Mouse (Mus musculus) limb, embryonic 15.5 days (tissue): ENCODE measurements around the gene Por. TPM values are rescaled to one million over a fixed set of nuclear protein-coding genes. Genes with fewer than 3 reads are reported as not detected.
A peak's percentile ranks its signal among the peaks of the same experiment; 100 is the strongest.

ENCODE experiments used
- ATAC-seq: fragments of 200-750 bp; cut with Nextera tagmentation; 2 replicates; pipeline ENCODE4 v1.8.0; 2017; ENCODE audit warnings: low read depth, moderate TSS enrichment; ENCODE audit not compliant: insufficient number of reproducible peaks, low FRiP score, low TSS enrichment
- H3K27ac ChIP-seq: fragments of 300-500 bp; sonication (generic); 2 replicates; pipeline ENCODE4 v1.5.1; 2015; ENCODE audit warnings: moderate library complexity, mild to moderate bottlenecking, inconsistent platforms
- H3K27me3 ChIP-seq: fragments of 300-500 bp; sonication (generic); 2 replicates; pipeline ENCODE4 v1.6.1; 2015; ENCODE audit warnings: inconsistent platforms
- H3K36me3 ChIP-seq: fragments of 300-500 bp; sonication (generic); 2 replicates; pipeline ENCODE4 v1.6.1; 2015; ENCODE audit warnings: inconsistent platforms
- H3K4me1 ChIP-seq: fragments of 300-500 bp; sonication (generic); 2 replicates; pipeline ENCODE4 v1.6.1; 2015; ENCODE audit warnings: inconsistent platforms
- H3K4me2 ChIP-seq: fragments of 300-500 bp; sonication (generic); 2 replicates; pipeline ENCODE4 v1.6.1; 2015; ENCODE audit warnings: mild to moderate bottlenecking, inconsistent platforms
- H3K4me3 ChIP-seq: fragments of 300-500 bp; sonication (generic); 2 replicates; pipeline ENCODE4 v1.5.1; 2015; ENCODE audit warnings: mild to moderate bottlenecking, inconsistent platforms
- H3K9ac ChIP-seq: fragments of 300-500 bp; sonication (generic); 2 replicates; pipeline ENCODE4 v1.6.1; 2015; ENCODE audit warnings: inconsistent platforms
- H3K9me3 ChIP-seq: fragments of 300-500 bp; sonication (generic); 2 replicates; pipeline ENCODE4 v1.6.1; 2016; ENCODE audit warnings: inconsistent platforms
- WGBS: fragments of 180-500 bp; shearing (Covaris S2); methylation state at CpG from one replicate; pipeline ENCODE4 v1.1.7; 2015; 5-methylcytosine and 5-hydroxymethylcytosine counted together
- polyA plus RNA-seq: library from polyadenylated mRNA; unstranded; fragments of >200 nt; fragmentation: Nextera tagmentation; extraction: Ambion mirVana; gene quantifications from 2 replicates; pipeline ENCODE4 v1.2.1, GENCODE M21; 2015

Gene Por
- polyA plus RNA-seq = 93.7 and 99.2 TPM in 2 replicates

DNA sequence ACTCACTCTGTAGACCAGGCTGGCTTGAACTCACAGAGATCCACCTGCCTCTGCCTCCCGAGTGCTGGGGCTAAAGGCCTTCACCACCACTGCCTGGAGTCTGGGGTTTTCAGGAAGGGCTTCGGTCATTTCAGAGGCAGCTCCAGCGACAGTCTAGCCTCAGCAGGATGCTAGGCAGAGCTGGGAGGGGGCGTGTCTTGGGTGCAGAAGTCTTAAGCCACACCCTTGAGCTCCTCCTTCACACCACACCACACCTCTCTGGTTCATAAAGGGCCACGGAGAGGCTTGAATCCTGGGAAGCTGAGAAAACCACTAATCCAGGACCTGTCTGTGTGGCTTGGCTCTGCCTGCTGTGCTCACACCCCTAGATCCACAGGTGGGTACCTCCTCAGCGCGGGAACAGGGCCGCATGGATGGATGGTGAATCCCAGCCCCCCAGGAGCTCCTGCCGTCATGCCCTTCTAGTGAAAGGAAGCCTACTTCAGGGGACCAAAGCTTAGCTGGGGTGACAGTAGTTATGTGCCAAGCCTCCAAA lies at the start of gene Por:
Gene Por (plus strand): TSS at position 293 of the 535 bp plus-strand sequence.
- Histone ChIP-seq H3K36me3 (no peaks in the 10 kb centered on the region), H3K27me3 (no peaks in the 10 kb centered on the region), H3K27ac (no peak within 1 kb of the TSS), H3K4me3 (no peak within 1 kb of the TSS), H3K4me2 (no peak within 1 kb of the TSS), H3K4me1 (peaks cover 10% of the 10 kb centered on the region), H3K9ac (no peak within 1 kb of the TSS), H3K9me3 (no peaks in the 10 kb centered on the region)
- 26% methylated on average over 9 of the region's 9 CpGs for WGBS
- ATAC-seq = no peak

DNA sequence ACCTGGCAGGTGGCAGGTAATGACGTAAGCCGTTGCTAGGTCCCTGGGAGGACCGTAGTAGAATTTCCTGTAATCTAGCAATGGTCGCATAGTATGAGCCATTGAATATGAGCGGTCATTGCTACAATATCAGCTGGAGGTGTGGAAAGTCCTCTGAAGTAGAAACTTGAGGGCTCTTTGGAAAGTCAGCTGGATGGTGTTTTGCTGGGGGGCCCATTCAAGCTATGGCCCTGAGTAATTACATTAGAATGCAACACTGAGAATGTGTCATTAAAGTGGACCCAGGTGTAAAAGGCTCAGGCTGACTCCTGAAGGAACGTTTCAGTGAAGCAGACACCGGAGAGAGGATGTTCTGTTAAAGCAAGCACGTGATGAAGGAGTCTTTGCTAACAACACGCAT lies 49.3 kb upstream of the Por start:
- no peak for ATAC-seq
- H3K9me3 ChIP-seq = no peaks in the 10 kb centered on the region
- 77% methylated on average over 9 of the region's 9 CpGs for WGBS

GRCm38 (mm10) chr5:135621725-135622124 lies 48.1 kb upstream of the Por start:
- no peak for ATAC-seq
- no peak overlapping the region for H3K27ac ChIP-seq
- no peak overlapping the region for H3K4me3 ChIP-seq
- no peaks in the 10 kb centered on the region for H3K27me3 ChIP-seq
- H3K9me3 ChIP-seq = no peaks in the 10 kb centered on the region
- H3K9ac ChIP-seq = no peak overlapping the region
- no peak overlapping the region for H3K4me2 ChIP-seq
- H3K4me1 ChIP-seq = no peaks in the 10 kb centered on the region
- H3K36me3 ChIP-seq = no peaks in the 10 kb centered on the region
- WGBS = 77% methylated on average over 10 of the region's 10 CpGs

More for the DNA sequence above, 49.3 kb upstream of the Por start:
- Histone ChIP-seq H3K27me3 (no peaks in the 10 kb centered on the region), H3K27ac (no peak overlapping the region), H3K4me1 (no peaks in the 10 kb centered on the region), H3K9ac (no peak overlapping the region), H3K4me2 (no peak overlapping the region), H3K4me3 (no peak overlapping the region), H3K36me3 (no peaks in the 10 kb centered on the region)

GRCm38 (mm10) chr5:135623006-135623563 lies 46.7 kb upstream of the Por start:
- Histone ChIP-seq H3K27ac (no peak overlapping the region), H3K27me3 (no peaks in the 10 kb centered on the region), H3K4me2 (no peak overlapping the region), H3K9me3 (no peaks in the 10 kb centered on the region), H3K4me1 (no peaks in the 10 kb centered on the region), H3K9ac (no peak overlapping the region), H3K36me3 (no peaks in the 10 kb centered on the region), H3K4me3 (no peak overlapping the region)
- ATAC-seq = no peak
- WGBS = 86% methylated on average over 18 of the region's 18 CpGs

- Histone ChIP-seq H3K4me1 (0 out of 2 replicates have a peak, but pooled peaks cover 12% of the 10 kb centered on the region), H3K4me2 (no peak overlapping the region), H3K27ac (no peak overlapping the region)
These were observed 40.9 kb upstream of the Por start for GRCm38 (mm10) chr5:135628916-135629315.

DNA sequence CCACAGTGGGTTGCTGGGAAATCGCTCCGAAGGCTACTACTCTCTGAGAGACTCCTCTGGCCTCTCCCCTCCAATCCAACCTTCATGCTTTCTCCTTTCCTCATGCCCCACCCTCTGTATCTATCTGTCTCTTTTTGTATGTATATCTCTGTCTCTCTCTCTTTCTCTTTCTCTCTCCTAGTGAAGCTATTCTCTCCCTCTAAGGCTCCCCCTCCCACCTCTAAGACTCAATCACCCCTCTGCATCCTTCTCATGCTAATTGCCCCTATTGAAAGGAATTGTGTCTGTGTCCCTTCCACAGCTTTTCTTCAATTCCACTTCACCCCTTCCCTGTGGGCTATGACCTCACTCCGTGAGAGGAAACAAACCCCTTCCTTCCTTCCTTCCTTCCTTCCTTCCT lies 40.4 kb upstream of the Por start:
- Histone ChIP-seq H3K4me1 (0 out of 2 replicates have a peak, but pooled peaks cover 12% of the 10 kb centered on the region), H3K27me3 (no peaks in the 10 kb centered on the region), H3K9me3 (no peaks in the 10 kb centered on the region), H3K9ac (no peak overlapping the region), H3K4me2 (no peak overlapping the region), H3K4me3 (no peak overlapping the region), H3K36me3 (no peaks in the 10 kb centered on the region), H3K27ac (no peak overlapping the region)
- 88% methylated on average over 3 of the region's 3 CpGs for WGBS
- no peak for ATAC-seq

More at GRCm38 (mm10) chr5:135628916-135629315, 40.9 kb upstream of the Por start:
- Histone ChIP-seq H3K9me3 (no peaks in the 10 kb centered on the region), H3K36me3 (no peaks in the 10 kb centered on the region), H3K9ac (no peak overlapping the region), H3K27me3 (no peaks in the 10 kb centered on the region), H3K4me3 (no peak overlapping the region)
- ATAC-seq = no peak
- WGBS = 43% methylated on average over 10 of the region's 10 CpGs

DNA sequence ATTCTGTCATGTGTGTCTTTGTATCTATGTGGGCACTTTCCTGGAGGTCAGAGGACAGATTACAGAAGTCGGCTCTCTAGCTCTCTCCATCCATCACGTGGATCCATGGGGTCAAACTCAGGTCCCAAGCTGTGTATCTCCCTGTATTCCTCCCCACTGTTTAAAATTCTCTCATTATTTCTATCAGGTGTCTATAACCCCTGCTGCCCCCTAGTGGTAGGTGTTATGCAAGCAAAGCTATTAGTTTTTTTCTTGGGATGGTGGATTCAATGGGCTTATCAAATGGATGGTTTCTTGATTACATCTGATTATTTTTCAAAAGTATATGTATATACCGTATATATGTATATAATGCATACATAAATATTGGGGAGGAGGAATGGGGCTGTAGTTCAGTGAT lies 39.2 kb upstream of the Por start:
- 32% methylated on average over 3 of the region's 3 CpGs for WGBS
- no peak overlapping the region for H3K4me2 ChIP-seq
- ATAC-seq = no peak
- no peaks in the 10 kb centered on the region for H3K9me3 ChIP-seq
- no peak overlapping the region for H3K9ac ChIP-seq
- H3K4me1 ChIP-seq = 0 out of 2 replicates have a peak, but pooled peaks cover 12% of the 10 kb centered on the region
- no peak overlapping the region for H3K27ac ChIP-seq
- H3K36me3 ChIP-seq = peaks cover 3% of the 10 kb centered on the region; the same call in 1 of the 2 replicates
- H3K4me3 ChIP-seq = no peak overlapping the region
- H3K27me3 ChIP-seq = no peaks in the 10 kb centered on the region

DNA sequence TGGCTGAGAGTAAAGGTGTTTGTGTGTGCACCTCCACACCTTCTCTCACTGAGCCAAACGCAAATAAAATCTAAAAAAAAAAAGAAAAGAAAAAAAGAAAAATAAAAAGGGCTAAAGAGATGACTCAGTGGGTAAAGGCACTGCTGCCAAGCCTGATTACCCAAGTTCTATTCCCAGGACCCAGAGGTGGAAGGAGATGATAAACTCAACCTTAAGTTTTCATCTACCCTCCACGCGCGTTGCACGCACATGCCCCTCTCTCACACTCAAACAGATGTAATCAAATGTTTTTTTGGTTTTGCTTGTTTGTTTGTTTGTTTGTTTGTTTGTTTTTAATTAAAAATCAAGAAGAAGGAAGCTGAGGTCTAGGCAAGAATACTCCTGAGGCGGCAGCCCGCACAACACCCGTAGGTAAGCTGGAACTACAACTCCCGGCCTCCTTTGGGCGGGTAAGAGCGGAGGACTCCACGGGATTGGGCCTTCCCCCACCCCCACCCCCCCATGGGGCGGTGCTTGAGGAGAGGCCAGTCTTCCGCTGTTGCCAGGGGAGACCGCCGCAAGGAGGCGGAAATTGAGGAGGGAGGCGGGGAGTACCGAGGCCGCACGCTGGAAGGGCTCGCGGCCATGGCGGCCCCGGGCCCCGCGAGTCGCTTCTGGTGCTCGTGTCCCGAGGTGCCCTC lies 37.6 kb upstream of the Por start, which contains the start of gene Rhbdd2:
Gene Rhbdd2 (plus strand): TSS at position 502 of the 680 bp plus-strand sequence.
- Histone ChIP-seq H3K27ac (peak within 1 kb of the TSS; percentile 86), H3K27me3 (no peaks in the 10 kb centered on the region), H3K9ac (peak within 1 kb of the TSS; percentile 74), H3K4me1 (0 out of 2 replicates have a peak, but pooled peaks cover 12% of the 10 kb centered on the region), H3K9me3 (no peaks in the 10 kb centered on the region), H3K4me2 (peak within 1 kb of the TSS; percentile 63), H3K36me3 (peaks cover 20% of the 10 kb centered on the region), H3K4me3 (peak within 1 kb of the TSS; percentile 91)
- 14% methylated on average over 24 of the region's 30 CpGs for whole genome bisulfite sequencing
- ATAC-seq = peak; percentile 98

DNA sequence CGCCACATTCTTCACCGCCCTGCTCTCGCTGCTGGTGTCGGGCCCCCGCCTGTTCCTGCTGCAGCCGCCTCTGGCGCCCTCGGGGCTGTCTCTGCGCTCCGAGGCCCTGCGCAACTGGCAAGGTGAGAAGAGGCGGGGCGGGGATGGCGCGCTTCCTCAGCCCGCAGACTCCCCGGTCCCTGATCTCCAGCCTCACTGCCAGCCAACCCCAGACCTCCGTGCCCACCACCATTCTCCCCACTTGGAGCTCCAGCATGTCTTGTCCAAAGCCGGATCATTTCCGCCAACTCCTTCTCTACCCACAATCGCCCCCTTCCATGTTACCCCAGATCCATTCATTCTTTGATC lies 37.1 kb upstream of the Por start:
- WGBS = 2% methylated on average over 17 of the region's 21 CpGs
- Histone ChIP-seq H3K36me3 (peaks cover 24% of the 10 kb centered on the region), H3K4me1 (0 out of 2 replicates have a peak, but pooled peaks cover 12% of the 10 kb centered on the region), H3K9ac (peak overlapping the region; percentile 74), H3K4me2 (peak overlapping the region; percentile 63), H3K4me3 (peak overlapping the region; percentile 91), H3K27ac (peak overlapping the region; percentile 86), H3K27me3 (no peaks in the 10 kb centered on the region), H3K9me3 (no peaks in the 10 kb centered on the region)
- ATAC-seq = peak; percentile 77

DNA sequence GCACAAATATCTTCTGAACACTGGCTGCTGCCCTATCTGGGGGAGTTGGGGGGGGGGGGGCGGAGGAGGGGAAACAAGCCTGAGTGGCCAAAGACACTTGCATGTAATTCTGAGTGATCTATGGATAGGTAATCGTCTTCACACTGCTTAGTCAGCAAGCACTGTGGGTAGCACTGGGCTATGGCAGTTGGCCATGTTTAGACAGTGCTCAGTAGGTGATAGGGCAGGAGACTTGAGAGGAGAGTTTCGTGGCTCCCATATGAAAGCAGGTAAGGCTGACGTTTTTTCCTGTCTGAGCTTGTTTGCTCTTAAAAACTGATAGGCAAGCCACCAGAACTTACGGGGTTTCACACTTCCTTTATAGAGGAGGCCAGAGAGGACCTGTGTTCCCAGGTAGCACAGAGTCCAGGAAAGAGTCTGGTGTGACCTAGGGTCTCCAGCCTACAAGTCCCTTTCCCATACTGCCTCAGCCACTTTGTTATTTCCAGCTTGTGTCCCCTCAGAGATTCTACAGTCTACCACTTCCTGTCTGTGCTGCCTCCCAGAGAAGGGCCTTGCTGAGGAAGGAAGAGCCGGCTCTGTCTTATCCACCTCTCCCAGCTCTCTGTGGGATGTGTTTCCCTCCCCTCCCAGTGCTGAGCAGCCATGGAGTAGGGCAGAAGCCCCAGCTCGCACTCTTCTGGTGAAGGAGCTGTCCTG lies 29.9 kb upstream of the Por start:
- H3K4me2 ChIP-seq = no peak overlapping the region
- no peak for ATAC-seq
- no peak overlapping the region for H3K9ac ChIP-seq
- no peak overlapping the region; the same call in 1 of the 2 replicates for H3K27ac ChIP-seq
- no peaks in the 10 kb centered on the region for H3K4me1 ChIP-seq
- WGBS = 74% methylated on average over 7 of the region's 7 CpGs
- H3K36me3 ChIP-seq = peaks cover 54% of the 10 kb centered on the region
- H3K9me3 ChIP-seq = no peaks in the 10 kb centered on the region
- no peak overlapping the region for H3K4me3 ChIP-seq
- H3K27me3 ChIP-seq = no peaks in the 10 kb centered on the region

DNA sequence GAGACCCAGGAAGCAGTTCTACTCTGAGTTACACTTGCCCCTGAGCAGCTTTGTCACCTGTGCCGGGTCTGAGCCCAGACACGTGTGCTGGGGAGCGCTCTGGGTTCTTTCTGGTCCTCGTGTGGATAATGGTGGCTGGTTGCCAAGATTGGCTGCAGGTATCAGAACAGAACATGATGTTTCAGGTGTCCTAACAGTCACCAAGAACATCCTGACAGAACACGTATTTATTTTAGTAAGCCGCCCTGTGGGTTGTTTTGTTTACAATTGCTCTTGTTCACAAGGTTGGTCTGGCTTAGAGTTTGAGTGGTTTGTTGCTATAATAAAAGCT lies 29.4 kb upstream of the Por start:
- peaks cover 53% of the 10 kb centered on the region for H3K36me3 ChIP-seq
- H3K9me3 ChIP-seq = no peaks in the 10 kb centered on the region
- no peak overlapping the region for H3K9ac ChIP-seq
- H3K4me3 ChIP-seq = no peak overlapping the region
- no peak overlapping the region; the same call in 1 of the 2 replicates for H3K27ac ChIP-seq
- H3K4me1 ChIP-seq = no peaks in the 10 kb centered on the region
- H3K27me3 ChIP-seq = no peaks in the 10 kb centered on the region
- no peak for ATAC-seq
- no peak overlapping the region for H3K4me2 ChIP-seq
- WGBS = 75% methylated on average over 6 of the region's 6 CpGs

DNA sequence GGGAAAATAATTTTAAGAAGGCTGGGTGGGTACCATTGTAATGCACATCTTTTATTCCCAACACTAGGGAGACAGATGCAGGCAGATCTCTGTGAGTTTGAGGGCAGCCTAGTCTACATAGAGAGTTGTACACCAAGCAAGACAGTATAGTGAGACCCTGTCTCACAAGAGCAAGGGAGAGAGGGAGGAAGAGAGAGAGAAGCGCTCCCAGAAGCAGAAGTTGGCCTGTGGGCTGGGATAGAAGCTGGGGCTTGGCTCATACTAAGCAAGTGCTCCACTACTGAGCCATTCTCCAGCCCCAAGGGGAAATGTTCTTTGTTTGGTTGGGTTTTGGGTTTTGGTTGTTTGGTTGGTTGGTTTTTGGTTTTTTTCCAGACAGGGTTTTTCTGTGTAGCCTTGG lies 28.8 kb upstream of the Por start:
- Histone ChIP-seq H3K4me1 (no peaks in the 10 kb centered on the region), H3K9ac (no peak overlapping the region), H3K36me3 (peaks cover 47% of the 10 kb centered on the region), H3K27ac (no peak overlapping the region), H3K4me3 (no peak overlapping the region), H3K27me3 (no peaks in the 10 kb centered on the region), H3K4me2 (no peak overlapping the region), H3K9me3 (no peaks in the 10 kb centered on the region)
- ATAC-seq = no peak
- WGBS = 100% methylated on average over 1 of the region's 1 CpGs
